Mouse (Mus musculus): ENCODE measurements around the gene Ugdh.

Gene Ugdh

GRCm38 (mm10) chr5:65428321-65428720, 7.4 kb downstream of the Ugdh start:
- DNase-seq (ENCODE audit: low read depth), result no peak

- no peak for DNase-seq (ENCODE audit: low read depth)
Observed at GRCm38 (mm10) chr5:65425251-65425650, 10.5 kb downstream of the Ugdh start.

GRCm38 (mm10) chr5:65424215-65424614, 11.5 kb downstream of the Ugdh start:
- no peak for DNase-seq (ENCODE audit: low read depth)

- no peak for DNase-seq (ENCODE audit: low read depth)
Observed at GRCm38 (mm10) chr5:65422803-65423202, 12.9 kb downstream of the Ugdh start.

- peak; percentile 48 for DNase-seq (ENCODE audit: low read depth)
Observed at GRCm38 (mm10) chr5:65420822-65421221, 14.9 kb downstream of the Ugdh start.

GRCm38 (mm10) chr5:65419136-65419535, 16.6 kb downstream of the Ugdh start:
- no peak for DNase-seq (ENCODE audit: low read depth)

- DNase-seq (ENCODE audit: low read depth), result peak; percentile 78
Observed at GRCm38 (mm10) chr5:65415653-65416458, 19.9 kb downstream of the Ugdh start.

GRCm38 (mm10) chr5:65407989-65408388, 27.8 kb downstream of the Ugdh start:
- no peak for DNase-seq (ENCODE audit: low read depth)

GRCm38 (mm10) chr5:65401251-65401994, 34.3 kb downstream of the Ugdh start:
- DNase-seq (ENCODE audit: low read depth), result peak; percentile 77

GRCm38 (mm10) chr5:65394425-65394824, 41.3 kb downstream of the Ugdh start:
- DNase-seq (ENCODE audit: low read depth), result no peak

GRCm38 (mm10) chr5:65391753-65392152, 44.0 kb downstream of the Ugdh start:
- DNase-seq (ENCODE audit: low read depth), result peak; percentile 36

GRCm38 (mm10) chr5:65390648-65391644, 44.8 kb downstream of the Ugdh start, which contains the start of the genes Rpl9 and Lias:
Rpl9 (minus strand) TSS chr5:65391444.
Lias (plus strand) TSS chr5:65391497.
- peak; percentile 95 for DNase-seq (ENCODE audit: low read depth)

- no peak for DNase-seq (ENCODE audit: low read depth)
Observed at GRCm38 (mm10) chr5:65387008-65387867, 48.5 kb downstream of the Ugdh start.

- no peak for DNase-seq (ENCODE audit: low read depth)
Observed at GRCm38 (mm10) chr5:65385704-65386103, 50.0 kb downstream of the Ugdh start.

GRCm38 (mm10) chr5:65374746-65375145, 61.0 kb downstream of the Ugdh start:
- no peak for DNase-seq (ENCODE audit: low read depth)

- DNase-seq (ENCODE audit: low read depth), result no peak
Observed at GRCm38 (mm10) chr5:65371551-65371950, 64.2 kb downstream of the Ugdh start.

GRCm38 (mm10) chr5:65367837-65368236, 67.9 kb downstream of the Ugdh start:
- DNase-seq (ENCODE audit: low read depth), result no peak

Measured in c-Kit-positive CD71-positive TER-119-negative erythroid progenitor cells, embryonic 14.5 days (primary cell).